Mouse (Mus musculus) limb, embryonic 13.5 days (tissue): ENCODE measurements around the gene Hcls1. TPM values are rescaled to one million over a fixed set of nuclear protein-coding genes. Genes with fewer than 3 reads are reported as not detected.

Source experiments
- ATAC-seq: fragments of 200-750 bp; cut with Nextera tagmentation; 2 replicates; pipeline ENCODE4 v1.8.0; 2017; ENCODE audit warnings: low read depth, moderate number of reproducible peaks, moderate TSS enrichment; ENCODE audit not compliant: low FRiP score
- H3K27ac ChIP-seq: fragments of 300-500 bp; sonication (generic); 2 replicates; pipeline ENCODE4 v1.5.1; 2015; ENCODE audit warnings: inconsistent platforms, mild to moderate bottlenecking, moderate library complexity
- H3K27me3 ChIP-seq: fragments of 300-500 bp; sonication (generic); 2 replicates; pipeline ENCODE4 v1.6.1; 2015; ENCODE audit warnings: mild to moderate bottlenecking, inconsistent platforms
- H3K36me3 ChIP-seq: fragments of 300-500 bp; sonication (generic); 2 replicates; pipeline ENCODE4 v1.6.1; 2015; ENCODE audit warnings: inconsistent platforms, mild to moderate bottlenecking, moderate library complexity
- H3K4me1 ChIP-seq: fragments of 300-500 bp; sonication (generic); 2 replicates; pipeline ENCODE4 v1.6.1; 2015; ENCODE audit warnings: inconsistent platforms
- H3K4me2 ChIP-seq: fragments of 300-500 bp; sonication (generic); replicated peaks from 2 replicates; pipeline ENCODE4 v1.6.1; 2015; ENCODE audit warnings: inconsistent platforms, mild to moderate bottlenecking, moderate library complexity
- H3K4me3 ChIP-seq: fragments of 300-500 bp; sonication (generic); 2 replicates; pipeline ENCODE4 v1.5.1; 2015; ENCODE audit warnings: moderate library complexity, mild to moderate bottlenecking, inconsistent platforms
- H3K9ac ChIP-seq: fragments of 300-500 bp; sonication (generic); 2 replicates; pipeline ENCODE4 v1.6.1; 2015; ENCODE audit warnings: mild to moderate bottlenecking, inconsistent platforms
- H3K9me3 ChIP-seq: fragments of 300-500 bp; sonication (generic); 2 replicates; pipeline ENCODE4 v1.6.1; 2016; ENCODE audit warnings: inconsistent platforms
- WGBS: fragments of 180-500 bp; shearing (Covaris S2); methylation state at CpG from one replicate; pipeline ENCODE4 v1.1.7; 2015; 5-methylcytosine and 5-hydroxymethylcytosine counted together
- polyA plus RNA-seq: library from polyadenylated mRNA; unstranded; fragments of >200 nt; fragmentation: Nextera tagmentation; extraction: Ambion mirVana; gene quantifications from 2 replicates; pipeline ENCODE4 v1.2.1, GENCODE M21; 2015

The Hcls1 gene
- polyA plus RNA-seq, 1 experiment from 2014 or later, result 4.6 TPM

DNA sequence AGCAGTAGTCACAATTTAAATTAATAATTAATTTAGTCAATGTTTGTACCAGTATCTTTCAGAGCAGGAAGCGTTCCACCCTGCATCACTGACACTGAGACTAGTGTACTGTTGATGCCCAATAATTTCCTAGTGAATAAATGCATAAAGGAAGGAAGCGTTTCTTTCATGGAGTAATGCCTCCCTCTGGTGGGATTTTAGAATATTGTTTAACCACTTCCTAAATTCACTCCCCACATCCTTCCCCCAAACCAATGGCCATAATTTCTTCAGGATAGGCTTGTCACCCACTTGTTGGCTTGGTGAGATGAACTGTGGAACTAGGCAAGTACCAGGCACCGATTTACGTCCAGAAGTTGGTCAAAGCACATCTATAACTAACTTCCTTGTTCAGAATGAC lies 75.6 kb downstream of the Hcls1 start:
- Histone ChIP-seq H3K4me3 (no peak overlapping the region), H3K36me3 (no peaks in the 10 kb centered on the region), H3K9ac (no peak overlapping the region), H3K9me3 (no peaks in the 10 kb centered on the region), H3K4me1 (peaks cover 12% of the 10 kb centered on the region), H3K27ac (no peak overlapping the region; the same call in 1 of the 2 replicates), H3K27me3 (no peaks in the 10 kb centered on the region), H3K4me2 (peak overlapping the region; percentile 95)
- ATAC-seq, result no peak
- WGBS, result 64% methylated on average over 4 of the region's 4 CpGs

DNA sequence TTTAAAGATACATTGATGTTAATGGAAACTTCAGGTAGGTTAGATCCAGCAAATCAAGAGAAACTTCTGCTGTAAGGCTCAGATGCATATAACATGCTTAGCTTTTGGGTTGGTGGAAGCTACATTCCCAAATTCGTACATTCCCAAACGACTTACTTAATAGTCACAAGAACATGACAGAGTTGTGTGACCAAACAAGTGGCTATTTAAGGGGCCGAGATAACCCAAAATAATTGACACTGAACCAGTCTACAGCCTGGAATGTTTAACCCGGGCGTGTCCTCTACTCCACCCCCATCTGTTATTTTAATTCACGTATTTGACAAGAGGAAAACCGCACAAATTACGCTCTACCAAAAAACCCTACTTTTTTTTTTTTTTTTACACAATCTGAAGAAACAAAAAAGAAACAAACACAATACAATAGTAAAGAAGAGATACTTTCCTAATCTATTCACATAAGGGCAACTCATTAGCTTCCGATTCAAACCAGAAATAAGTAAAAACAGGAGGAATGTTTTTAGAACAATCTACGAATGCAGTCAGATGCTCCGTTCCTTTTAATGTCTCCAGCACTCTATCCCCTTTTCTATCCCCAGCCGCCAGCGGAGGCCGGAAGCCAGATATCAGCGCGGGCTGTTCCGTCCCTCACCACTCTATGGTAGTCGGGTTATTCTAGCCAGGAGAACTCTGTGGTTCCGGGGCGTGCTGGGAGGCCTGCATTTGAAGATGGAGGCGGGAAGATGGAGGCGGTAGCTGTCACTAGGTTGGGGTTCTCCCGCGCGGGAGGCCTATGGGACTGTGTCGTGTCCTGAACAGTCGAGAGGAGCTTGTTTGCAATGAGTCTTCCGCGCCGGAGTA lies 76.5 kb downstream of the Hcls1 start, which contains the start of gene Polq:
Polq (plus strand) TSS at position 726 of the 861 bp plus-strand sequence.
- WGBS, result 5% methylated on average over 30 of the region's 30 CpGs
- peak; percentile 98 for ATAC-seq
- Histone ChIP-seq H3K4me3 (peak within 1 kb of the TSS; percentile 88), H3K4me1 (peaks cover 12% of the 10 kb centered on the region), H3K27me3 (no peaks in the 10 kb centered on the region), H3K4me2 (peak within 1 kb of the TSS; percentile 95), H3K27ac (no peak within 1 kb of the TSS; the same call in 1 of the 2 replicates), H3K9ac (peak within 1 kb of the TSS; percentile 87), H3K9me3 (no peaks in the 10 kb centered on the region), H3K36me3 (peaks cover 4% of the 10 kb centered on the region; the same call in 1 of the 2 replicates)

DNA sequence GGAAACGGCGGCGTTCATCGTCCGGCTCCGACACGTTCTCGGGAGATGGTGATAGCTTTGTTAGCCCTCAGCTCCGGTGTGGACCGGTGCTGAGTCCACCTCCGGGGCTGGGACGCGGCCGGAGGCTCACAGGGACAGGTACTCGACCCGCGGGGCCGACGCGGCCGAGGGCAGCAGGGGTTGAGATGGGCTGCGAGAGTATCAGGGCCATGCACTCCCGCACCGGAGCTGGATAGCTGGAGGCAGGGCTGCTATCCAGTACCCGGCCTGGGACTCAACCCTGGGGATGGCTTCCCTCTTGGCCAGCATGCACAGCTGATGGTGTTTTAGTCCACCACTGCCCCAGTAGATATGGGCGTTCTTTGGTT lies 77.1 kb downstream of the Hcls1 start:
- Histone ChIP-seq H3K4me3 (peak overlapping the region; percentile 88), H3K4me1 (peaks cover 12% of the 10 kb centered on the region), H3K36me3 (peaks cover 4% of the 10 kb centered on the region; the same call in 1 of the 2 replicates), H3K27ac (no peak overlapping the region), H3K9ac (peak overlapping the region; percentile 87), H3K9me3 (no peaks in the 10 kb centered on the region), H3K27me3 (no peaks in the 10 kb centered on the region), H3K4me2 (peak overlapping the region; percentile 95)
- ATAC-seq, result peak; percentile 66
- under 1% methylated on average over 26 of the region's 26 CpGs for WGBS

GRCm38 (mm10) chr16:37012336-37012735 lies 77.6 kb downstream of the Hcls1 start:
- WGBS, result 66% methylated on average over 5 of the region's 5 CpGs

More at GRCm38 (mm10) chr16:37012336-37012735, 77.6 kb downstream of the Hcls1 start:
- no peak overlapping the region for H3K27ac ChIP-seq
- H3K36me3 ChIP-seq, result peaks cover 4% of the 10 kb centered on the region; the same call in 1 of the 2 replicates
- H3K4me1 ChIP-seq, result peaks cover 12% of the 10 kb centered on the region
- H3K4me3 ChIP-seq, result peak overlapping the region; percentile 88
- peak overlapping the region; percentile 95 for H3K4me2 ChIP-seq
- H3K9ac ChIP-seq, result peak overlapping the region; percentile 87
- H3K27me3 ChIP-seq, result no peaks in the 10 kb centered on the region
- no peaks in the 10 kb centered on the region for H3K9me3 ChIP-seq
- ATAC-seq, result no peak

Other genes with a start within 250 kb of the Hcls1 start
- gene Ildr1, start 241.0 kb upstream of the Hcls1 start, polyA plus RNA-seq, result 1.0 and 1.1 TPM in 2 replicates
- 2.9 and 4.3 TPM in 2 replicates for gene Slc15a2, start 150.0 kb upstream of the Hcls1 start, polyA plus RNA-seq
- 58.6 and 62.2 TPM in 2 replicates for gene Iqcb1, start 106.6 kb upstream of the Hcls1 start, polyA plus RNA-seq
- gene Eaf2, start 60.0 kb upstream of the Hcls1 start, polyA plus RNA-seq, result 2.2 and 3.2 TPM in 2 replicates
- gene Golgb1, start 59.8 kb upstream of the Hcls1 start, polyA plus RNA-seq, result 128 and 135 TPM in 2 replicates
- gene Fbxo40, start 55.5 kb downstream of the Hcls1 start, polyA plus RNA-seq, result 0.08 and 0.15 TPM in 2 replicates
- 7.6 and 8.6 TPM in 2 replicates for gene Polq, start 76.8 kb downstream of the Hcls1 start, polyA plus RNA-seq